Mouse (Mus musculus) embryonic stem cell, embryonic (primary cell): ENCODE data around the gene Rrp15.

Source experiments
- CTCF ChIA-PET, 4 experiments: fragments of 300-600 bp in 2 of 4; fragments of 350-600 bp in 2 of 4; sonication (Branson Sonifier 250); formaldehyde crosslinking; loops; one replicate each; lab custom pipeline; 2022; ENCODE audit warnings: inconsistent platforms in 2 of 4; lab: Charles Lee
- POLR2A ChIA-PET, 4 experiments: fragments of 300-600 bp in 2 of 4; fragments of 350-600 bp in 2 of 4; sonication (Branson Sonifier 250); formaldehyde crosslinking; loops; one replicate each; lab custom pipeline; 2022; ENCODE audit warnings: antibody characterized with exemption in 4 of 4, inconsistent platforms in 1 of 4; lab: Charles Lee

Rrp15 gene

GRCm38 (mm10) chr1:186700496-186700895 is 48.7 kb downstream of the Rrp15 start:
- POLR2A ChIA-PET: interaction anchor here in 1 of 4 experiments (0.9 kb wide), 1 partner anchor 17 kb away, joined by 3 read pairs; no protein-coding TSS in a partner anchor
- CTCF ChIA-PET: no interaction called here

DNA sequence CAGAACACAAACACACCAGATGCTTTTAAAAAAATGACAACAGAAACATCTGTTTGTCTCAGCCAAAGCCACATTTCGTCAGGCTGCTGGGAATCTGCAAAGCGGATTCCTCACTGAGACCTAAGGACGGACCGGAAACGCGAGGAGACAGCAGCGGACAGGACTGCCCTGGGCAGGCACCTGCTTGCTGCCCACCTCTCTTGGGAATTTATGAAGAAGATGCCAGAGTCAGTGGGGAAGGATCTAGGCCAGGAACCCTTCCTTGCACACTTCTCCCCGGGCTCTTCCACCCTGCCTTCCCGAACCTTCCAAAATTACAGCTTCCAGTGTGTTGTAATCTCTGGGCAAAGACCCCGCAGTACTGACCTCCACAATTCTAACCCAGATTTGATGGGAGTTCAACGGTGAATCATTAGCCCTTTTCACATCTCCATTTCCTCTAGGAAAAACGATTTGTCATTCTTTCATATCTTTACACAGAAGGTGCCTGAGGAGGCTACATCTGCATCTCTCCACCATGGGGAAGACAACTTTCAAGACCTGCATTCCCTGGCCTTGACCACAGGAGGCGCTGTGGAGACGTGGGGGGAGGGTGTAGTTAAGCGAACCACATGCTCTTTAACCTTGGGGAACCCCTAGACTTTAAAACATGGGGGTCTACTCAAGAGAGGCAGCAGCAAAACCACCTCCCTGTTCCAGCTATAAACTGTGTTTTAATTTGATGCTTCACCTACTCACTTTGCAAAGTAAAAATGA is 50.4 kb downstream of the Rrp15 start:
- ChIA-PET CTCF (interaction anchor here in 3 of 4 experiments (0.5 to 1.3 kb wide), 3 partner anchors 17 to 72 kb away, joined by 4 read pairs; no protein-coding TSS in a partner anchor), POLR2A (interaction anchor here in 1 of 4 experiments (0.9 to 1.6 kb wide), 2 partner anchors 21 to 241 kb away, joined by 3 to 4 read pairs; no protein-coding TSS in a partner anchor)

- POLR2A ChIA-PET: interaction anchor here in 1 of 4 experiments (0.8 kb wide), 1 partner anchor 64 kb away, joined by 3 read pairs; no protein-coding TSS in a partner anchor
- CTCF ChIA-PET: interaction anchor here in 1 of 4 experiments (0.5 to 1.3 kb wide), 2 partner anchors 26 to 239 kb away, joined by 3 read pairs; no protein-coding TSS in a partner anchor
Observed at GRCm38 (mm10) chr1:186696231-186696630, 52.9 kb downstream of the Rrp15 start.

- ChIA-PET POLR2A (no interaction called here), CTCF (interaction anchor here in 2 of 4 experiments (0.6 to 0.9 kb wide), 2 partner anchors 18 to 26 kb away, joined by 3 read pairs; no protein-coding TSS in a partner anchor)
Observed at GRCm38 (mm10) chr1:186695361-186695760, 53.8 kb downstream of the Rrp15 start.

DNA sequence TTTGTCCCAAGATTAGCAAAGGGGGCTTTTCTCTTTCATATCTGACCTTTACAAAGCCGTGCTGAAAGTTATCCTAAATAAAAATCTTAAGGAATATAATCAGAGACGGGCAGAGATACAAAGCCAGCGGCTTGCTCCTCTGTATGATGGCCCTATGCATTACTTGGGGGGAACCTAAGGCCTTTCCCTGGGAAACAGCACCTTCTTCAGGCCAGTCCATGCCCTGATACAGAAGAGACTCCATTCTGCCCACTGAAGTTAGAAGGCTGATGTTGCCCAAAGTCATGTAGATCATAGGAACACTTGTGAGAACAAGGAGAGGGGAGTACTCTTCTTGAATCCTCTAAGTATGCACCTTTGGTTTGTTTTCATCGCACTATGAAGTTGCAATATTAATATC is 56.8 kb downstream of the Rrp15 start:
- ChIA-PET POLR2A (no interaction called here), CTCF (no interaction called here)

GRCm38 (mm10) chr1:186691708-186692107 is 57.5 kb downstream of the Rrp15 start:
- ChIA-PET POLR2A (no interaction called here), CTCF (no interaction called here)

DNA sequence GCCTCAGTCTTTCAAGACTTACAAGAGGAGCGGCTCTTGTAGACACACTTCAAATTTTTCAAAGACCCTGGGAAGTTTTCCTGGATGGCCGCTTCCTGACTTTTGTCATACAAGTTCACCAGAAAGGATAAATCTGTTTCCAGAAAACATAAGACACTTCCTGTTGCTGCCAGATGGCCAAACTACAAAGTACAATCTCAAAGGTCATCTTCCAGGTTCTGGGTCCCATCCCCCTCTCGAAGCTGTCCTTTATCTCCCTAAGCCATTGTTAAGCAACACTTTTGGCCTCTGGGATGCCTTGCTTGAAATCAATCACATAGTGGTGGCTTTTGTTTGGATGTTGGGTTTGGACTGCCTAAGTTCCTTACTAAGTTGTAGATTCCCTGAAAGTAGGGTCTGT is 65.1 kb downstream of the Rrp15 start:
- ChIA-PET POLR2A (no interaction called here), CTCF (no interaction called here)

DNA sequence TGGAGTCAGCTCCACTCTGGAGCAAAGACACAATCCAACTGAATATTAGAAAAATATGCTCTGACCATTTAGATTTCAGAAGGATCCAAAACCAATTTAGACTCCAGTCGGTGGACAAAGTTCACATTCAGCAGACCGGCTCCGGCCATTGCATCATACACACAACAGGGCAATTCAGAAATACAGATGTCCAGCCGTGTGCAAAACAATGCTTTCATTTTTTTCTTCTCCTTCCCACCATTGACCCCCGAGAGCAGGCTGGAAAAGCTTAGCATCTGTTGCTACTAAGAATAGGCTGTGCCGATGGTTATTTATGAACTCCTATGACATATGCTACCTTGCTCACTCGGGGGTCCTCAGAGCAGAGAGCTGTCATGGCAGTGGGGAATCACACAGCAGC is 66.6 kb downstream of the Rrp15 start:
- POLR2A ChIA-PET: no interaction called here
- CTCF ChIA-PET: interaction anchor here in 1 of 4 experiments (0.6 kb wide), 1 partner anchor 88 kb away, joined by 3 read pairs; no protein-coding TSS in a partner anchor

GRCm38 (mm10) chr1:186677614-186678013 is 71.5 kb downstream of the Rrp15 start:
- ChIA-PET CTCF (interaction anchor here in 1 of 4 experiments (0.7 kb wide), 1 partner anchor 35 kb away, joined by 3 read pairs; no protein-coding TSS in a partner anchor), POLR2A (no interaction called here)

GRCm38 (mm10) chr1:186676199-186676598 is 73.0 kb downstream of the Rrp15 start:
- ChIA-PET CTCF (interaction anchor here in 2 of 4 experiments (0.6 kb wide), 2 partner anchors 43 to 415 kb away, joined by 3 read pairs; no protein-coding TSS in a partner anchor), POLR2A (interaction anchor here in 1 of 4 experiments (0.7 kb wide), 1 partner anchor 574 kb away, joined by 3 read pairs; no protein-coding TSS in a partner anchor)

DNA sequence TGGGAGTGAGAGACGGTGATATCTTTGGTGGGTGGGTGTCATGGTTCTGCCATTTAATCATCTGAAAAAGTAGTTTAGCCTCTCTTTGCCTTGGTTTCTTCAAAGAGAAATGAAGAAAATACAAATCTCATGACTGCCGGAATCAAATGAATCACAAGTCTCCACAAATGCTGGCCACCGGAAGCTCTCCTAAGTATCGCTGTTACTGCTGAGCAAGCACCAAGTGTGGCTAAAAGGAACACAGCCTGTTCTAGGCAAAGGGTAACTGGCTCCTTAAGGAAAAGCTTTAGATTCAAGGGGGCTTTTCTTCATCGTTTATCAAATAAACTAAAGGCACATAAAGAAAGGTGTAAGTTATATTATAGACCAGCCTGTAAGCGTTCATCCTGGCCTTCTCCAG is 73.9 kb downstream of the Rrp15 start:
- ChIA-PET POLR2A (interaction anchor here in 1 of 4 experiments (0.7 kb wide), 1 partner anchor 573 kb away, joined by 3 read pairs; no protein-coding TSS in a partner anchor), CTCF (interaction anchor here in 1 of 4 experiments (0.7 kb wide), 1 partner anchor 46 kb away, joined by 4 read pairs; no protein-coding TSS in a partner anchor)

DNA sequence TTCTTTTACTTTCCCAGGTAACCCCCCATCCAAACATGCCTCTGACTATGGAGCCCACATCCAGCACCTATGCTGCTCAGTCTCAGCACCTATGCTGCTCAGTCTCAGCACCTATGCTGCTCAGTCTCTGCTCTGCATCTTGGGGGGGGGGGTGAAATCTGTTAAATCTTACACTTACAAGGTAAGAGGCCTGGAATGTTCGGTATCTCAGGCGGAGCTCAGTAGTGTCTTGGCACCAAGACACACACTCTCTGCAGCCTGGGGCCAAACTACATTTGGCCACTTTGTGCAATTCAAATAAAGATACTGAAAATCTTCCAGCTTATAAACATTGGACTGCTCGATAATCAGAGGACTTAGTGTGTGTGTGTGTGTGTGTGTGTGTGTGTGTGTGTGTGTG is 74.5 kb downstream of the Rrp15 start:
- ChIA-PET CTCF (interaction anchor here in 1 of 4 experiments (0.6 to 0.7 kb wide), 2 partner anchors 35 to 47 kb away, joined by 4 read pairs; no protein-coding TSS in a partner anchor), POLR2A (no interaction called here)

GRCm38 (mm10) chr1:186673166-186673565 is 76.0 kb downstream of the Rrp15 start:
- ChIA-PET POLR2A (no interaction called here), CTCF (no interaction called here)
